Mouse (Mus musculus) liver, embryonic 14.5 days (tissue): ENCODE results near the gene Slc44a2.

Experiments used
- CTCF ChIP-seq: IDR thresholded peaks from 2 replicates; pipeline ENCODE4 v1.5.1; 2016; ENCODE audit warnings: antibody characterized with exemption, low read depth, control low read depth
- EP300 ChIP-seq: IDR thresholded peaks from 2 replicates; pipeline ENCODE4 v1.6.1; 2016; ENCODE audit warnings: antibody characterized with exemption, low read depth

- TF ChIP-seq CTCF (no peak), EP300 (no peak)
Measured at GRCm38 (mm10) chr9:21316696-21317095, 3.8 kb upstream of the Slc44a2 start.
